Mouse (Mus musculus): ENCODE measurements around the gene Ttc7b.

GRCm38 (mm10) chr12:100325212-100325611 lies 195.4 kb downstream of the Ttc7b start:
- TF ChIP-seq CTCF (IDR thresholded peaks at IDR 0.05; ENCODE audit: insufficient read depth, low read length): no peak
- no peak for TF ChIP-seq POLR2A (IDR thresholded peaks at IDR 0.05; ENCODE audit: borderline replicate concordance, extremely low read depth, low read depth, low read length)
